Mouse (Mus musculus): ENCODE data around the gene Cep85l.
A peak's percentile ranks its signal among the peaks of the same experiment; 100 is the strongest.

The Cep85l gene

GRCm38 (mm10) chr10:53341288-53341965, 38.3 kb downstream of the Cep85l start:
- peak; percentile 38 for DNase-seq

GRCm38 (mm10) chr10:53339045-53339444, 40.7 kb downstream of the Cep85l start:
- no peak for DNase-seq

GRCm38 (mm10) chr10:53337162-53337923, 42.4 kb downstream of the Cep85l start, which contains the start of gene Pln:
Gene Pln (plus strand): TSS chr10:53337667.
- no peak for DNase-seq

- no peak for DNase-seq
Observed at GRCm38 (mm10) chr10:53335974-53336373, 43.8 kb downstream of the Cep85l start.

GRCm38 (mm10) chr10:53335266-53335665, 44.5 kb downstream of the Cep85l start:
- no peak for DNase-seq

- DNase-seq, result no peak
Observed at GRCm38 (mm10) chr10:53332752-53333151, 47.0 kb downstream of the Cep85l start.

- no peak for DNase-seq
Observed at GRCm38 (mm10) chr10:53329257-53329656, 50.5 kb downstream of the Cep85l start.

GRCm38 (mm10) chr10:53326367-53326766, 53.4 kb downstream of the Cep85l start:
- DNase-seq, result no peak

GRCm38 (mm10) chr10:53324663-53325062, 55.1 kb downstream of the Cep85l start:
- DNase-seq, result no peak

- DNase-seq, result no peak
Observed at GRCm38 (mm10) chr10:53323367-53323766, 56.4 kb downstream of the Cep85l start.

- no peak for DNase-seq
Observed at GRCm38 (mm10) chr10:53306674-53307073, 73.1 kb downstream of the Cep85l start.

- DNase-seq, result no peak
Observed at GRCm38 (mm10) chr10:53305867-53306266, 73.9 kb downstream of the Cep85l start.

GRCm38 (mm10) chr10:53285147-53285546, 94.6 kb downstream of the Cep85l start:
- DNase-seq, result no peak

- DNase-seq, result no peak
Observed at GRCm38 (mm10) chr10:53272228-53272627, 107.5 kb downstream of the Cep85l start.

- DNase-seq, result no peak
Observed at GRCm38 (mm10) chr10:53262021-53262420, 117.7 kb downstream of the Cep85l start.

GRCm38 (mm10) chr10:53235381-53235780, 144.4 kb downstream of the Cep85l start:
- DNase-seq, result no peak

- DNase-seq, result no peak
Observed at GRCm38 (mm10) chr10:53234683-53235082, 145.1 kb downstream of the Cep85l start.

- no peak for DNase-seq
Observed at GRCm38 (mm10) chr10:53234086-53234613, 145.6 kb downstream of the Cep85l start.

GRCm38 (mm10) chr10:53230809-53231208, 148.9 kb downstream of the Cep85l start:
- no peak for DNase-seq

- DNase-seq, result no peak
Observed at GRCm38 (mm10) chr10:53229190-53229589, 150.6 kb downstream of the Cep85l start.
